15 mouse cellular contexts compared by ENCODE assay signal in genomic region chr6:67110391-67110790, GRCm38 (mm10).
"Had no signal": no experiment of that assay in that cellular context is flagged by ENCODE, and none has a peak within 500 bp of the region (broad histone marks: within the 10 kb centered on the region; RNA-seq: fewer than 3 reads in every experiment).

No protein-coding gene starts in this region.

- H3K4me3 ChIP-seq: left cerebral cortex, adult 2 months; liver, embryonic 13.5 days; midbrain, embryonic 12.5 days; midbrain, embryonic 15.5 days; myocyte; neural tube, embryonic 13.5 days had no signal

- DNase-seq: layer of hippocampus, postnatal 36 days; liver, embryonic 13.5 days; lung, adult 2 months; lung, postnatal 14 days; lung, postnatal 4 days; thymus, adult 2 months; thymus, postnatal 14 days; thymus, postnatal 4 days had no signal

- H3K36me3 ChIP-seq: liver, embryonic 13.5 days; midbrain, embryonic 12.5 days; midbrain, embryonic 15.5 days; neural tube, embryonic 13.5 days had no signal

- H3K27ac ChIP-seq: kidney, postnatal 0 days; left cerebral cortex, adult 2 months; liver, embryonic 13.5 days; midbrain, embryonic 12.5 days; midbrain, embryonic 15.5 days; neural tube, embryonic 13.5 days; stomach, postnatal 0 days had no signal

- H3K9ac ChIP-seq: liver, embryonic 13.5 days; midbrain, embryonic 12.5 days; midbrain, embryonic 15.5 days; neural tube, embryonic 13.5 days had no signal

- H3K9me3 ChIP-seq: liver, embryonic 13.5 days; midbrain, embryonic 12.5 days; midbrain, embryonic 15.5 days; neural tube, embryonic 13.5 days had no signal

- H3K27me3 ChIP-seq: midbrain, embryonic 15.5 days had no signal

- ATAC-seq: midbrain, embryonic 15.5 days had no signal

- H3K4me2 ChIP-seq: liver, embryonic 13.5 days; midbrain, embryonic 12.5 days; midbrain, embryonic 15.5 days; neural tube, embryonic 13.5 days had no signal
